Mouse (Mus musculus): ENCODE results near the gene Cic. TPM values are rescaled to one million over a fixed set of nuclear protein-coding genes. Genes with fewer than 3 reads are reported as not detected.
A peak's percentile ranks its signal among the peaks of the same experiment; 100 is the strongest.

Cic gene
- polyA plus RNA-seq, 1 experiment = 128 TPM

DNA sequence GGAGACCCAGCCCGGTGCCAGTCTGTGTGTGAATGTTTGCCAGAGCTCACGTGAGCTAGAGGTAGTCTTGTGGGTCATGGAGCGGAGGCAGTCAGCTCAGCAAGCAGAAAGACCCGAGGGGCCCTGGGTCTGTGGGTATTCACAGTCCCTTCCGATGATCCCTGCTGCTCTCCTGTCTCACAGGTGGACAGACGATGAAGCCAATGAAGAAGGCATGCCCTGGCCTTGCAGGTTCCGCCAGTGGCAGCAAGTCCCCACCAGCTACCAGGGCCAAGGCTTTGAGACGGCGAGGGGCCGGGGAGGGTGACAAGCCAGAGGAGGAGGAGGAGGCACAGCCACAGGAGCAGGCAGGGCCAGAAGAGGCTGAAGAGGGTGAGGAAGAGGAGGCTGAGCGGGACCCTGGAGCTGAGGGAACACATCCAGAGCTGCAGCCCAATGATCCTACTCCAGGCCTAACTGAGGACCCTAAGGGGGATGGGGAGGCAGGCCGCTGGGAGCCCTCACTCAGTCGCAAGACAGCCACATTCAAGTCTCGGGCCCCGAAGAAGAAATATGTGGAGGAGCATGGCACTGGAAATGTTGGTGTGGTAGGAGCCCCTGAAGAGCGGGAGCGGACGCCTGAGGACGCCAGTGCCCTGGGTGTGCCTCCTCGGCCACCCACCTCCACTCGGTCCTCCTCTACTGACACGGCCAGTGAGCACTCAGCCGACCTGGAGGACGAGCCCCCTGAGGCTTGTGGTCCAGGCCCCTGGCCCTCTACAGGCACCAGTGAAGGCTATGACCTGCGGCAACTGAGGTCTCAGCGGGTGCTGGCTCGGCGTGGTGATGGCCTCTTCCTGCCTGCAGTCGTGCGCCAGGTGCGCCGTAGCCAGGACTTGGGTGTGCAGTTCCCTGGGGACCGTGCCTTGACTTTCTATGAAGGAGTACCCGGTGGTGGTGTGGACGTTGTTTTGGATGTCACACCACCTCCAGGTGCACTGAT lies 3.4 kb downstream of the Cic start:
- Histone ChIP-seq H3K9ac (ENCODE audit: low read depth, poor library complexity, severe bottlenecking) (peak overlapping the region; percentile 14; the same call in 1 of the 2 replicates), H3K4me1 (ENCODE audit: control insufficient read depth, insufficient read depth, low read length) (peaks cover 8% of the 10 kb centered on the region)

DNA sequence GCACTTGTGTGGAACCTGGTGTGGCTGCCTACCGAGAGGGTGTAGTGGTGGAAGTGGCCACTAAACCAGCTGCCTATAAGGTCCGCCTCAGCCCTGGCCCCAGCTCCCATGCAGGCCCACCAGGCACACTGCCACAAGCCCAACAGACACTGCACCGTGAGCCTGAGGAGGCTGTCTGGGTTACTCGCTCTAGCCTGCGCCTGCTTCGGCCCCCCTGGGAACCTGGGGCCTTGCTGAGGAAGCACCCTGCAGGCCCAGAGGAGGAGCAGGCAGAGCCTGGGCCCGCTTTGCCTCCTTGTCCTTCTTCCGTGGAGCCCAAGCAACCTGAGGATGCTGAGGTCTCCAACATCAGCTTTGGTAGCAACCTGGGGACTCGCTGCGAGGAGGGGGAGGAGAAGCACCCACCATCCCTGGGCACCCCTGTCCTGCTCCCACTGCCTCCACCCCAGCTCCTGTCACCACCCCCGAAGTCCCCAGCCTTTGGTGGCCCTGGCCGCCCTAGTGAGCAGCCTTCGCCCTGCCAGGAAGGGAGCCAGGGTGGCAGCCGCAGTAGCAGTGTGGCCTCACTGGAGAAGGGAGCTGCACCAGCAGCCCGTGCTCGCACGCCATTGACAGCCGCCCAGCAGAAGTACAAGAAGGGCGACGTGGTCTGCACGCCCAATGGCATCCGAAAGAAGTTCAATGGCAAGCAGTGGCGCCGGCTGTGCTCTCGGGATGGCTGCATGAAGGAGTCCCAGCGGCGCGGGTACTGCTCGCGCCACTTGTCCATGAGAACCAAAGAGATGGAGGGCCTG lies 4.3 kb downstream of the Cic start:
- Histone ChIP-seq H3K4me3 (ENCODE audit: low read depth, low read length) (peak overlapping the region; percentile 9), H3K9me3 (replicated peaks; ENCODE audit: control insufficient read depth, insufficient read depth, low read length, poor library complexity, severe bottlenecking) (no peaks in the 10 kb centered on the region), H3K9ac (ENCODE audit: low read depth, poor library complexity, severe bottlenecking) (peak overlapping the region; percentile 14; the same call in 1 of the 2 replicates), H3K36me3 (ENCODE audit: control insufficient read depth, insufficient read depth, low read length, poor library complexity, severe bottlenecking) (no peaks in the 10 kb centered on the region), H3K27me3 (ENCODE audit: control insufficient read depth, insufficient read depth, low read length, poor library complexity, severe bottlenecking) (no peaks in the 10 kb centered on the region), H3K4me1 (ENCODE audit: control insufficient read depth, insufficient read depth, low read length) (peaks cover 6% of the 10 kb centered on the region), H3K27ac (ENCODE audit: insufficient read depth, low read length) (no peak overlapping the region)
- TF ChIP-seq POLR2A (IDR thresholded peaks at IDR 0.05; ENCODE audit: insufficient read depth, low read length) (no peak), CTCF (IDR thresholded peaks at IDR 0.05; ENCODE audit: low read depth, low read length) (no peak), EP300 (IDR thresholded peaks at IDR 0.05; ENCODE audit: insufficient read depth, low read depth, low read length) (no peak)

More for the DNA sequence above, 3.4 kb downstream of the Cic start:
- H3K27ac ChIP-seq (ENCODE audit: insufficient read depth, low read length) = no peak overlapping the region
- no peaks in the 10 kb centered on the region for H3K36me3 ChIP-seq (ENCODE audit: control insufficient read depth, insufficient read depth, low read length, poor library complexity, severe bottlenecking)
- peak overlapping the region; percentile 9; the same call in 1 of the 2 replicates for H3K4me3 ChIP-seq (ENCODE audit: low read depth, low read length)
- TF ChIP-seq EP300 (IDR thresholded peaks at IDR 0.05; ENCODE audit: insufficient read depth, low read depth, low read length) (0 out of 2 replicates have a peak, but pooled peaks have one; percentile 10), POLR2A (IDR thresholded peaks at IDR 0.05; ENCODE audit: insufficient read depth, low read length) (no peak)
- H3K9me3 ChIP-seq (replicated peaks; ENCODE audit: control insufficient read depth, insufficient read depth, low read length, poor library complexity, severe bottlenecking) = no peaks in the 10 kb centered on the region
- no peaks in the 10 kb centered on the region for H3K27me3 ChIP-seq (ENCODE audit: control insufficient read depth, insufficient read depth, low read length, poor library complexity, severe bottlenecking)

DNA sequence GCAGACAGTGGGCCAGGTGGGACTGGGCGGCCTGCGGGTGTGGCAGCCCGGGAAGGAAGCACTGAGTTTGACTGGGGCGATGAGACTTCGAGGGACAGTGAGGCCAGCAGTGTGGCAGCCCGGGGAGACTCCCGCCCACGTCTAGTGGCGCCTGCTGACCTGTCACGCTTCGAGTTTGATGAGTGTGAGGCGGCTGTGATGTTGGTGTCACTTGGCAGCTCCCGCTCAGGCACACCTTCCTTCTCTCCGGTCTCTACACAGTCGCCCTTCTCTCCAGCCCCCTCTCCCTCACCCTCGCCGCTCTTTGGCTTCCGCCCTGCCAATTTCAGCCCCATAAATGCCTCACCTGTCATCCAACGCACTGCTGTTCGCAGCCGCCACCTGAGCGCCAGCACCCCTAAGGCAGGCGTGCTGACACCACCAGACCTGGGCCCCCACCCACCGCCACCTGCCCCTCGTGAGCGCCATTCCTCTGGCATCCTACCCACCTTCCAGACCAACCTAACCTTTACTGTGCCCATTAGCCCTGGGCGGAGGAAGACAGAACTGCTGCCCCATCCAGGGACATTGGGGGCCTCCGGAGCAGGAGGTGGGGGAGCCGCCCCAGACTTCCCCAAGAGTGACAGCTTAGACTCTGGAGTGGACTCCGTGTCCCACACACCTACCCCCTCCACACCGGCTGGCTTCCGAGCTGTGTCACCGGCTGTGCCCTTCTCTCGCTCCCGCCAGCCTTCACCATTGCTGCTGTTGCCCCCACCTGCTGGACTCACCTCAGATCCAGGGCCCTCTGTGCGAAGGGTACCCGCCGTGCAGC lies 5.1 kb downstream of the Cic start:
- peaks cover 10% of the 10 kb centered on the region for H3K4me1 ChIP-seq (ENCODE audit: control insufficient read depth, insufficient read depth, low read length)
- H3K4me3 ChIP-seq (ENCODE audit: low read depth, low read length) = peak overlapping the region; percentile 11
- TF ChIP-seq POLR2A (IDR thresholded peaks at IDR 0.05; ENCODE audit: insufficient read depth, low read length) (no peak), CTCF (IDR thresholded peaks at IDR 0.05; ENCODE audit: low read depth, low read length) (no peak), EP300 (IDR thresholded peaks at IDR 0.05; ENCODE audit: insufficient read depth, low read depth, low read length) (no peak)

DNA sequence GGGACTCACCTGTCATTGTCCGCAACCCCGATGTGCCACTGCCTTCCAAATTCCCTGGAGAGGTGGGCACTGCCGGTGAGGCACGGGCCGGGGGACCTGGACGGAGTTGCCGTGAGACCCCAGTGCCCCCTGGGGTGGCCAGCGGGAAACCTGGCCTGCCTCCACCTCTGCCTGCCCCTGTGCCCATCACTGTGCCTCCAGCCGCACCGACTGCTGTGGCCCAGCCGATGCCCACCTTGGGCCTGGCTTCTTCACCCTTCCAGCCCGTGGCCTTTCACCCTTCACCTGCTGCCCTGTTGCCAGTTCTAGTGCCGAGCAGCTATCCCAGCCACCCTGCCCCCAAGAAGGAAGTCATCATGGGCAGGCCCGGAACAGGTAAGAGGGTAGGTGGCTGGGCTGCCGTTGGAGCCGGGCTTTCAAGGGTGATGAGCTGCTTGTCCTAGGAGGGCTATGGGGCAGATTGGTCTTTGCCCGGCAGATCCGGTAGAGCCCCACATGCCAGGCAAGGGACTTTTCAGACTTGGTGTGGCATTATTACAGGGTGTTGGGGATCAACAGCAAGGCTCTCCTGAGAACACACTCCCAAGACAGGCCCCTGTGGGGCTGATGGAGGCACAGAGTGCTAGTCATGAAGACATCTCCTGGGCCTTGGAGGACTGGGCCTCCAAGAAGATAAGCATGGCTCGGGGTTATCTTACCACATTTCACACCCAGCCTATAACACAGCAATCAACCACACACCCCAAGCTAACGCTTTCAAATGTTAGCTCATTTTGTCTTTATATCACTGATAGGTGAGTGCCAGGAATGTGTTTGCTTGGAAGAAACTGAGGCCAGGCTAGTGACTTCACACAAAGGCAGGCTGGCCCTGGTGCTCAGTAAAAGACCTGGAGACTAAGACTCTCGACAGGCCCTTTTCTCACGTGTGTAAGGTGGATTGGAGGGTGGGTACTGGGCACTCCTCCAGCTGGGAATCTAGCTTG lies 6.0 kb downstream of the Cic start:
- H3K27ac ChIP-seq (ENCODE audit: insufficient read depth, low read length) = no peak overlapping the region
- H3K27me3 ChIP-seq (ENCODE audit: control insufficient read depth, insufficient read depth, low read length, poor library complexity, severe bottlenecking) = no peaks in the 10 kb centered on the region
- H3K4me3 ChIP-seq (ENCODE audit: low read depth, low read length) = peak overlapping the region; percentile 11
- H3K4me1 ChIP-seq (ENCODE audit: control insufficient read depth, insufficient read depth, low read length) = peaks cover 11% of the 10 kb centered on the region
- H3K36me3 ChIP-seq (ENCODE audit: control insufficient read depth, insufficient read depth, low read length, poor library complexity, severe bottlenecking) = no peaks in the 10 kb centered on the region
- peak overlapping the region; percentile 6; the same call in 1 of the 2 replicates for H3K9ac ChIP-seq (ENCODE audit: low read depth, poor library complexity, severe bottlenecking)
- H3K9me3 ChIP-seq (replicated peaks; ENCODE audit: control insufficient read depth, insufficient read depth, low read length, poor library complexity, severe bottlenecking) = no peaks in the 10 kb centered on the region
- TF ChIP-seq CTCF (IDR thresholded peaks at IDR 0.05; ENCODE audit: low read depth, low read length) (no peak), POLR2A (IDR thresholded peaks at IDR 0.05; ENCODE audit: insufficient read depth, low read length) (no peak), EP300 (IDR thresholded peaks at IDR 0.05; ENCODE audit: insufficient read depth, low read depth, low read length) (no peak)

More for the DNA sequence above, 5.1 kb downstream of the Cic start:
- no peaks in the 10 kb centered on the region for H3K36me3 ChIP-seq (ENCODE audit: control insufficient read depth, insufficient read depth, low read length, poor library complexity, severe bottlenecking)
- H3K9me3 ChIP-seq (replicated peaks; ENCODE audit: control insufficient read depth, insufficient read depth, low read length, poor library complexity, severe bottlenecking) = no peaks in the 10 kb centered on the region
- H3K27me3 ChIP-seq (ENCODE audit: control insufficient read depth, insufficient read depth, low read length, poor library complexity, severe bottlenecking) = no peaks in the 10 kb centered on the region
- H3K9ac ChIP-seq (ENCODE audit: low read depth, poor library complexity, severe bottlenecking) = peak overlapping the region; percentile 14; the same call in 1 of the 2 replicates
- no peak overlapping the region for H3K27ac ChIP-seq (ENCODE audit: insufficient read depth, low read length)
